26 mouse cellular contexts compared by ENCODE assay signal in the genomic region with DNA sequence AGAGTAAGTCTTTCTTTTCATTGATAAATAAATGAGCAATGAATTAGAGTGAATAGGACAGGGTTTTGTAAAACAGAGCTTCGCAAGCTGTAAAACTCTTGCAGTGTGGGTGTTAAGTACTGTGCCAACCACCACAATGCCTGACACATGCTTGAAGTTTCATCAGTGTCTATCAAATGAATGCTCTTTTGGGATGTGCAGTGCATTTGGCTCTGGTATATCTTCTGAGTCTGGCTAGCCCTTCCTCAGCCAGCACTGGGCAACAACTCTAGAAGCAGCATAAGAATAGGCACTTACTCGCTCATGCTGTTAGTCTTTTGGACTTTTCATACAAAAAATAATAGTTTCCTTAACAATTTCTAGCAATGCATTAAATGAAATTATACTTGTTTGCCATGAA.
DNase-seq lines count a peak whose midpoint lies in the region; ATAC-seq lines count a peak whose summit lies in the region.
"Had no signal": no experiment of that assay in that cellular context is flagged by ENCODE, and none has a peak within 500 bp of the region (broad histone marks: within the 10 kb centered on the region; RNA-seq: fewer than 3 reads in every experiment).

No protein-coding gene starts in this region.

- H3K4me1 ChIP-seq in forebrain, embryonic 14.5 days (ENCODE audit: control insufficient read depth, insufficient read depth, low read length): no peaks in the 10 kb centered on the region
- no peaks in the 10 kb centered on the region for H3K4me1 ChIP-seq in forebrain, embryonic 13.5 days
- H3K4me1 ChIP-seq: embryonic facial prominence, embryonic 12.5 days; embryonic facial prominence, embryonic 15.5 days; forebrain, embryonic 15.5 days; heart, embryonic 12.5 days; heart, embryonic 15.5 days; hindbrain, embryonic 10.5 days; hindbrain, embryonic 13.5 days had no signal

- no peaks in the 10 kb centered on the region for H3K9me3 ChIP-seq in forebrain, embryonic 14.5 days (replicated peaks; ENCODE audit: control insufficient read depth, low read length)
- no peaks in the 10 kb centered on the region for H3K9me3 ChIP-seq in forebrain, embryonic 13.5 days (replicated peaks)
- H3K9me3 ChIP-seq: embryonic facial prominence, embryonic 12.5 days; embryonic facial prominence, embryonic 15.5 days; forebrain, embryonic 15.5 days; heart, embryonic 12.5 days; heart, embryonic 15.5 days; hindbrain, embryonic 10.5 days; hindbrain, embryonic 13.5 days had no signal

- H3K27me3 ChIP-seq in forebrain, embryonic 14.5 days (replicated peaks; ENCODE audit: control insufficient read depth, insufficient read depth, low read length): no peaks in the 10 kb centered on the region
- H3K27me3 ChIP-seq in forebrain, embryonic 13.5 days: no peaks in the 10 kb centered on the region
- H3K27me3 ChIP-seq: embryonic facial prominence, embryonic 12.5 days; embryonic facial prominence, embryonic 15.5 days; forebrain, embryonic 15.5 days; heart, embryonic 12.5 days; heart, embryonic 15.5 days; hindbrain, embryonic 13.5 days had no signal

- no peaks in the 10 kb centered on the region for H3K36me3 ChIP-seq in forebrain, embryonic 14.5 days (ENCODE audit: control insufficient read depth, insufficient read depth, low read length)
- no peaks in the 10 kb centered on the region for H3K36me3 ChIP-seq in forebrain, embryonic 13.5 days (ENCODE audit: poor library complexity, severe bottlenecking)
- H3K36me3 ChIP-seq: embryonic facial prominence, embryonic 12.5 days; embryonic facial prominence, embryonic 15.5 days; forebrain, embryonic 15.5 days; heart, embryonic 12.5 days; heart, embryonic 15.5 days; hindbrain, embryonic 10.5 days; hindbrain, embryonic 13.5 days had no signal

- H3K27ac ChIP-seq in forebrain, embryonic 14.5 days (ENCODE audit: low read depth, low read length): no peak overlapping the region
- no peak overlapping the region for H3K27ac ChIP-seq in forebrain, embryonic 13.5 days
- H3K27ac ChIP-seq: embryonic facial prominence, embryonic 12.5 days; embryonic facial prominence, embryonic 15.5 days; forebrain, embryonic 15.5 days; heart, embryonic 15.5 days; hindbrain, embryonic 10.5 days; hindbrain, embryonic 13.5 days had no signal

- no peak for ATAC-seq in forebrain, embryonic 14.5 days
- ATAC-seq in forebrain, embryonic 13.5 days: no peak
- ATAC-seq: activated CD4-positive, CD25-positive, alpha-beta regulatory T cell, adult 4 months; forebrain, embryonic 15.5 days; hindbrain, embryonic 16.5 days had no signal

- H3K4me2 ChIP-seq in forebrain, embryonic 14.5 days (ENCODE audit: low read length): no peak overlapping the region
- no peak overlapping the region for H3K4me2 ChIP-seq in forebrain, embryonic 13.5 days
- H3K4me2 ChIP-seq: embryonic facial prominence, embryonic 12.5 days; embryonic facial prominence, embryonic 15.5 days; forebrain, embryonic 15.5 days; heart, embryonic 12.5 days; heart, embryonic 15.5 days; hindbrain, embryonic 13.5 days had no signal

- no peak overlapping the region for H3K4me3 ChIP-seq in forebrain, embryonic 14.5 days (ENCODE audit: low read depth, low read length)
- H3K4me3 ChIP-seq in forebrain, embryonic 13.5 days: no peak overlapping the region
- H3K4me3 ChIP-seq: embryonic facial prominence, embryonic 12.5 days; embryonic facial prominence, embryonic 15.5 days; forebrain, embryonic 15.5 days; heart, embryonic 12.5 days; heart, embryonic 15.5 days; hindbrain, embryonic 10.5 days; hindbrain, embryonic 13.5 days had no signal

- no peak overlapping the region for H3K9ac ChIP-seq in forebrain, embryonic 14.5 days (ENCODE audit: low read length)
- H3K9ac ChIP-seq in forebrain, embryonic 13.5 days: no peak overlapping the region
- H3K9ac ChIP-seq: embryonic facial prominence, embryonic 12.5 days; embryonic facial prominence, embryonic 15.5 days; forebrain, embryonic 15.5 days; heart, embryonic 12.5 days; heart, embryonic 15.5 days; hindbrain, embryonic 13.5 days had no signal

- intact Hi-C loops in left cerebral cortex, postnatal 10 days (cut with DNase I): no loop called here

- peak; percentile 13 for DNase-seq in forebrain, embryonic 14.5 days (ENCODE audit: low spot score)
- DNase-seq in layer of hippocampus, adult 11-12 months (ENCODE audit: low spot score): peak; percentile 6
- no peak for DNase-seq in layer of hippocampus, postnatal 36 days
- peak; percentile 4 for DNase-seq in layer of hippocampus, adult 8-10 months (ENCODE audit: low spot score in 2 of 2)
- DNase-seq in layer of hippocampus, postnatal 10 days (ENCODE audit: low spot score in 2 of 2): no peak
- DNase-seq in left cerebral cortex, postnatal 10 days (ENCODE audit: extremely low spot score in 1 of 2, low spot score in 2 of 2): no peak
- DNase-seq: adrenal gland, adult 8-10 months; adrenal gland, postnatal 25 days; cerebellum, adult 11 months; cerebellum, adult 2 months; cerebellum, adult 9-11 months; cerebellum, postnatal 25 days; gastrocnemius, postnatal 25 days; heart, adult 18-20 months; heart, postnatal 10 days; heart, postnatal 36 days had no signal

- 78% methylated on average over 2 of the region's 2 CpGs for WGBS in forebrain, embryonic 14.5 days
- 83% methylated on average over 2 of the region's 2 CpGs for WGBS in forebrain, embryonic 13.5 days

Comparison
In these comparisons a context has a peak if more than half of its experiments do, and no peak if none do; other contexts are left out.
1. DNase-seq: peak in forebrain, embryonic 14.5 days (single experiment), layer of hippocampus, adult 11-12 months (single experiment) and layer of hippocampus, adult 8-10 months (2 of 2); none in layer of hippocampus, postnatal 36 days (0 of 2), layer of hippocampus, postnatal 10 days (0 of 2) and left cerebral cortex, postnatal 10 days (0 of 2).